Mouse (Mus musculus) E14TG2a.4 (cell line): ENCODE data around the gene Spata13.

ENCODE experiments used
- H3K27me3 ChIP-seq: 2 replicates; pipeline ENCODE4 v1.6.1; 2014; ENCODE audit warnings: low read length, control low read depth; ENCODE audit not compliant: insufficient read depth
- H3K36me3 ChIP-seq: 2 replicates; pipeline ENCODE4 v1.6.1; 2014; ENCODE audit warnings: low read length, control low read depth; ENCODE audit not compliant: insufficient read depth
- H3K4me1 ChIP-seq: replicated peaks from 2 replicates; pipeline ENCODE4 v1.6.1; 2014; ENCODE audit warnings: low read depth, low read length, control low read depth
- H3K4me3 ChIP-seq: replicated peaks from 2 replicates; pipeline ENCODE4 v1.5.1; 2014; ENCODE audit warnings: mild to moderate bottlenecking, low read length
- H3K9me3 ChIP-seq: 2 replicates; pipeline ENCODE4 v1.6.1; 2014; ENCODE audit warnings: low read length, control low read depth
- CTCF ChIP-seq: conservative IDR thresholded peaks from 2 replicates; pipeline ENCODE4 v1.5.1; 2014; ENCODE audit warnings: low read length
- NANOG ChIP-seq: IDR thresholded peaks from 2 replicates; pipeline ENCODE4 v1.6.1; 2014; ENCODE audit warnings: borderline replicate concordance, low read length, mixed read lengths
- POU5F1 ChIP-seq: IDR thresholded peaks from 2 replicates; pipeline ENCODE4 v1.6.1; 2014; ENCODE audit warnings: low read length, borderline replicate concordance

The Spata13 gene

DNA sequence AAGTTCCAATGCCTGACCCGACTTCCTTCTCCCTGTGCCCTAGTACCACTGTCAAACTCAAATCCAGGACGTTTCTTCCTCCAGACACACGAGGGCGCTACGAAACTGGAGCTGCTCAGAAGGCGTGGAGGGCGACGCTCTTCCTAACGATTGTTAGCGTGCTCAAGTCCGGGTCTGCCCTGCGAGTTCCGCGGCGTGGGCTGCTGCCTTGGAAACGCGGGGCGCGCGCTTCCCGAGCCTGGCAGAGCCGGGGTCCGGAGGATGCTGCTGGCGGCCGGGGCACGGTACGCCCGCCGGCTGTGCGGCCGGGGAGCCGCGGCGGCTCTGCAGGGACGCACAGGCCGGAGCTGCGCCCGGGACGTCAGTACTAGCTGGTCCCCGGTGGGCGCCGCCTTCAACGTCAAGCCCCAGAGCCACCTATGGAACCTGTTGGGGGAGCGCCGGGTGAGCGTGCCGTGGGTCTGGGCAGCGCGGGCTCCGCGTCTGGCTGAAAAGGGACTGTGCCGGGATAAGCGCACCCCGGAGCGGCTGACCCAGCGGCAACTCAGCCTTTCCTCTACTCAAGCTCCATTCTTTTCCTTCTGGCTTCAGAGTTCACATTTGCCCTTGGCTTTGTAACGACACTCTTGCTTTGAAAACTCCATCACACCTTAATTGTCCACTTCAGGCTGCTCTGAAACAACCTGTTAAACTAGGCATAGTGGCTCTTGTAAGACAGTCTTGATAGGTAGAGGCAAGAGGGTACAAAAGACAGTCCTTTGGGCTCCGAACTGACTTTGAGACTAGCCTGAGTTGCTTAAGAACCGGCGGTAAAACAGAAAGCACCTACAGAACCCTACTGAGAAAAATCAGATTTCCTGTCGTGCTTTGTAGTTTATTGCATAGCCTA lies 150.9 kb downstream of the Spata13 start, which contains the start of gene Mipep:
Mipep (plus strand) TSS at position 147 of the 889 bp plus-strand sequence.
- peak within 1 kb of the TSS; percentile 88 for H3K4me3 ChIP-seq
- H3K27me3 ChIP-seq = peaks cover 10% of the 10 kb centered on the region
- peak; percentile 57 for TF ChIP-seq CTCF
- TF ChIP-seq NANOG = no peak
- no peak for TF ChIP-seq POU5F1
- H3K4me1 ChIP-seq = peaks cover 24% of the 10 kb centered on the region
- no peaks in the 10 kb centered on the region for H3K9me3 ChIP-seq
- peaks cover 25% of the 10 kb centered on the region for H3K36me3 ChIP-seq

DNA sequence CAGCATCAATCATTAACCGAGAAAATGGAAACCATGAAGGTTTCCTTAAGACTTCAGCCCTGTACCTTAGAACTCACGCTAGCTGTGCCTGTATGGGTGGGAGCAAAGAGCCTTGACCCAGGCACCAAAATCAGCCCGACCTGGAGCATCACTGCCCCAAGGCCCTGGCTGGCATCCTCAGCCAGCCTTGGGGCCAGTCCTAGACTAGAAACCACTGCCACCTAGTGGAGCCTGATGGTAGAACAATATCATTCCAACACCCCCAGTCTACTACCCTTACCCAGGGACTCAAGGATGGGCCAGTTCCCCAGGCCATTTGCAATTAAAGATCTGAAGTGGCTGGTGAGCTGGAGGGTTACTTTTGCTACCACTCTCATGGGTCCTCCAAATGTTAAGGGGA lies 156.3 kb downstream of the Spata13 start:
- peaks cover 53% of the 10 kb centered on the region for H3K36me3 ChIP-seq
- no peaks in the 10 kb centered on the region for H3K27me3 ChIP-seq
- H3K9me3 ChIP-seq = no peaks in the 10 kb centered on the region
- peaks cover 5% of the 10 kb centered on the region for H3K4me1 ChIP-seq
- TF ChIP-seq NANOG (no peak), CTCF (peak; percentile 60)
- H3K4me3 ChIP-seq = no peak overlapping the region

DNA sequence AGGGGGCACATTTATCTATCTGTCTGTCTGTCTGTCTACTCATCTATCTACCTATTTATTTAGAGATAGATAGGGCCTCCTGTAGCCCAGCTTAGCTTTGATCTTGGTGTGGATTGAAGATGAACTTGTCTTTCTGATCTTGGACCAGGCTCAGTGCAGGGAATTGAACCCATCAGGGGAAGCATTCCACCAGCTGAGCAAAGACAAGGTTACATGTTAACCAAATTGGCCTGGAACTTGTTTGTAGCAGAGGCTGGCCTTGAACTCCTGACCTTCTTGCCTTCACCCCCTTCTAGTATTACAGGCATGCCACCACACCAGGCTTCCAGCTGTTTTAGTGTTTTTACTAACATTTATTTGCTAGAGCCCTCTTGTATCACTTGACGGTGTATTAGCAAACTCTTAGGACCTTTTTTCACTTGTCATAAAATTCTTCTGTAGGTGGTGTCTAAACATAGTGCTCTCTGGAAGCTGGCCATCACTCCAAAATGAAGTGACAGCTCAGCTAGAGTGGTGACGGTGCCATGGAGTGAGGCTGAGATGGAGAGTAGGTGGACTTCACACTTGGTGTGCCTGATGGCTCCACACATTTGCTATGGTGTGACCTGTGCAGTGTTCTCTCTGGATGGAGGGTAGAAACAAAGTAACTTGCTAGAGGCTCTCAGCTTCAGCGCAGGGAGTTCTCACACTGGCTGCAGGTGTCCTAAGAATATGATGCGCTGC lies 163.0 kb downstream of the Spata13 start:
- Histone ChIP-seq H3K4me3 (no peak overlapping the region), H3K4me1 (no peaks in the 10 kb centered on the region), H3K9me3 (no peaks in the 10 kb centered on the region), H3K27me3 (no peaks in the 10 kb centered on the region), H3K36me3 (peaks cover 57% of the 10 kb centered on the region)
- TF ChIP-seq NANOG = no peak
- no peak for TF ChIP-seq POU5F1
- TF ChIP-seq CTCF = no peak

DNA sequence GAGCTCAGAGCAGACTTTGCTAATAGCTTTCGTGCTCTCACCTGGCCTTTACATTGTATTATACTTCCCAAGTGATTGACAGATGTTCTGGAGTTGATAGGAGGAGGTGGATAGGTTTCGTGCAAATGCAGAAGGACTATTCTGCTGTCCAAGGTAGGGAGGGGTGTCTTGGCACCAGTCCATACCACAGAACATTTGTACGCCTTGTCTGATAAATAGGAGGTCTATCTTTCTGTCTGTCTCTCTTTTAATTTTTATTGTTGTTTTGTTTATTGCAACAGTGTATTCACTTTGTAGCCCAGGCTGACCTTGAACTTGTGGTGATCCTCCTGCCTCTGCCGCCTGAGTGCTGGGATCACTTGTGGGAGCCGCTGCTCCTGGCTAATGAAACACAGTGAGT lies 163.8 kb downstream of the Spata13 start:
- TF ChIP-seq POU5F1 = no peak
- no peak for TF ChIP-seq CTCF
- no peak for TF ChIP-seq NANOG
- Histone ChIP-seq H3K4me1 (no peaks in the 10 kb centered on the region; the same call in 1 of the 2 replicates), H3K27me3 (no peaks in the 10 kb centered on the region), H3K9me3 (no peaks in the 10 kb centered on the region), H3K36me3 (peaks cover 57% of the 10 kb centered on the region), H3K4me3 (no peak overlapping the region)

DNA sequence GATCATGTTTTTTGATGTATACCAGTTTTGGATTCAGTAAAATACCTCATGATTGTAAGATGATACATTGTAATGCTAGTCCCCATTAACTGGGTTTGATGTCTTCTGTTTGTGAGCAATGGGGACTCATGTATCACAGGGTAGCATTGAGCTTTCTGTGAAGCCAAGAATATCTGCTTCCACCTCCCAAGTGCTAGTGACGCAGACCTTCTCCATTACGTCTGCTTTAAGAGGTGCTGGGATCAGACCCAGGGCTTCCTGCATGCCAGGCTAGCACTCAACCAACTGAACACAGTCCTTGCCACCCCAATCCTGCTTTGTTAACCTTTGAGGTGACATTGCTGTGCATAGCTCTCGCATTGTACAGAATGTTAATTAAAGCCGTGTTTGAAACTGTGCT lies 164.9 kb downstream of the Spata13 start:
- no peaks in the 10 kb centered on the region for H3K27me3 ChIP-seq
- peaks cover 68% of the 10 kb centered on the region for H3K36me3 ChIP-seq
- no peak overlapping the region for H3K4me3 ChIP-seq
- H3K4me1 ChIP-seq = peaks cover 5% of the 10 kb centered on the region
- H3K9me3 ChIP-seq = no peaks in the 10 kb centered on the region
- no peak for TF ChIP-seq POU5F1
- no peak for TF ChIP-seq NANOG
- no peak for TF ChIP-seq CTCF

DNA sequence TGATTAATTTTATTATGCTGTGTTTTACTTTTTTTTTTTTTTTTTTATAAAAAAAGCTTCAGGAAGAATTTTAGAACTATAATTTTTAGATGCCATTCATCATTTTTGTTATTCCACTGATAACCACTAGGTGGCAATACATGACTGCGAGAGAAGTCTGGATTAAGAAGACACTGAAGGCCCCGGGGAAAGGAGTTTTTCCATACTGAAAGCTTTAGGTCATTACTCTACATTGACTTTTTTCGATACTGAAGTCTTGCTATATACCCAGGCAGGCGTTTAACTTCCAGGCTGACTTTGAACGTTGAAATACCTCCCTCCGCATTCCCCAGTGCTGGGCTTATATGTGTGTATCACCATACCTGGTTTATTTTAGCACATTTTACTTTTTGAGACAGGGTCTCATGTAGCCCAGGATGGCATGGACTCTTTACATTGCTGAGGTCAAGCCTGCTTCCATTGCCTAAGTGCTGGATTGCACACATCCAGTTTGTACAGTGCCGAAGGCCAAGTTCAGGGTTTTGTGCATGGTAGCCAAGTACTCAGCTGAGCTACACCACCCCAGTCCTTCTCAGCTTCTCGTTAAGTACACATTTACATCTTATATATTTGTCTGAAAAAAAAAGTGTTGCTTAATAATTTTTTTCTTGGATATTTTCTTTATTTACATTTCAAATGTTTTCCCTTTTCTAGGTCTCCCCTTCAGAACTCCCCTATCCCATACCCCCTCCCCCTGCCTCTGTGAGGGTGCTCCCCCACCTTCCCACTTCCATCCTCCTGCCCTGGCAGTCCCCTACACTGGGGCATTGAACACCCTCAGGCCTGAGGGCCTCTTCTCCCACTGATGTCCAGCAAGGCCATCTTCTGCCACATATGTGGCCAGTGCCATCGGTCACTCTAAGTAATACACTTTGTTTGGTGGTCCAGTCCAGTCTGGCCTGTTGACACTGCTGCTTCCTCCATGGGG lies 166.2 kb downstream of the Spata13 start:
- Histone ChIP-seq H3K9me3 (no peaks in the 10 kb centered on the region), H3K4me3 (no peak overlapping the region), H3K27me3 (no peaks in the 10 kb centered on the region), H3K4me1 (peaks cover 10% of the 10 kb centered on the region), H3K36me3 (peaks cover 73% of the 10 kb centered on the region)
- TF ChIP-seq CTCF = peak; percentile 61
- no peak for TF ChIP-seq POU5F1

DNA sequence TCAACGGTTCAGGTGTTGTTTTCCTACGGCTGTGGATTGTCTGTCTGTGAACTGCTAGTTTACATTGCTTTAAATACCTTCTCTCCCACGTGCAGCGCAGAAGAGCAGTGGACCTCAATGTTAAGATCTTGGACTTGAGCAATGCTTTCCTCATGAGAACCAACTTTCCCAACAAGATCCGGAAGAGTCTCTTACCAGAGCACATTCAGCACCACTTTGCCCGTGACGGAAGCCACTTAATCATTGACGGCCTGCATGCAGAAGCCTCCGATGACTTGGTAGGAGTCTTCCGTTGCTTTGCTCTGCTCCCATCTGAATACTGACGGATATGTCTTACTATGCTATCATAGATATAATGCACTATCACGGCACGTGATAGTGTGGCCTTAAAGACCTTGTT lies 168.2 kb downstream of the Spata13 start:
- no peak for TF ChIP-seq CTCF
- TF ChIP-seq NANOG = no peak
- no peak for TF ChIP-seq POU5F1
- Histone ChIP-seq H3K4me1 (peaks cover 10% of the 10 kb centered on the region), H3K9me3 (no peaks in the 10 kb centered on the region), H3K4me3 (no peak overlapping the region), H3K27me3 (no peaks in the 10 kb centered on the region), H3K36me3 (peaks cover 73% of the 10 kb centered on the region)

DNA sequence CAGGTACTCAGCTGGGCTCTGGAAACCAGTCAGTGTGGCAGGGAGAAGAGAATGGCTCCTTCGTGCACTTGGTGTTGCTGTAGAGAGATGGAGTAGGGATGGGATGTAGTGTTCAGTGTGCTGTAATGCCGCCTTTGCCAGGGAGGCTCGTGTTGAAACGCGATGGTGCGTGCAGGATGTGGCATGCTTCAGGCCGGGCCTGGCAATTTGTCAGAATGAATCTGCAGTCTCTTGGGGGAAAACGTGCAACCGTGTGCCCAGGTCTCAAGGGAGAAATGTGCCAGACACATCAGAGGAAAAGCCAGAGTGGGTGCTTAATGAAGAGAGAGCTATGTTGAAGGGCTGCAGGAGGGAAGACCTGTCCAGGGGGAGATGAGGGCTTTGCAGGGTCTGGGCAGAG lies 171.2 kb downstream of the Spata13 start:
- H3K4me1 ChIP-seq = peaks cover 15% of the 10 kb centered on the region
- H3K9me3 ChIP-seq = no peaks in the 10 kb centered on the region
- no peak overlapping the region for H3K4me3 ChIP-seq
- no peak for TF ChIP-seq NANOG
- TF ChIP-seq POU5F1 = no peak
- no peak for TF ChIP-seq CTCF
- H3K27me3 ChIP-seq = no peaks in the 10 kb centered on the region
- peaks cover 59% of the 10 kb centered on the region for H3K36me3 ChIP-seq
